15 mouse cellular contexts compared by ENCODE assay signal in genomic region chr12:75515301-75515906, GRCm38 (mm10).
DNase-seq lines count a peak whose midpoint lies in the region; ATAC-seq and TF ChIP-seq lines count a peak whose summit lies in the region.
"Had no signal": no experiment of that assay in that cellular context is flagged by ENCODE, and none has a peak within 500 bp of the region (broad histone marks: within the 10 kb centered on the region; RNA-seq: fewer than 3 reads in every experiment).

No protein-coding gene starts in this region.

- TF ChIP-seq EP300 in MEL (IDR thresholded peaks at IDR 0.05; ENCODE audit: low read depth in 1 of 2, low read length in 2 of 2): no peak

- no peak for TF ChIP-seq POLR2A in MEL (IDR thresholded peaks at IDR 0.05; ENCODE audit: control insufficient read depth in 1 of 2, insufficient read depth in 1 of 2, low read depth in 1 of 2, low read length in 2 of 2, poor library complexity in 1 of 2)

- no peak overlapping the region for H3K4me3 ChIP-seq in heart, embryonic 16.5 days (ENCODE audit: low read length)
- H3K4me3 ChIP-seq in MEL (ENCODE audit: control insufficient read depth in 1 of 2, insufficient read depth in 1 of 2, low read depth in 2 of 2, low read length in 2 of 2): peak overlapping the region in 1 of 2 experiments; percentile 21; a peak in 1 of 4 replicates
- H3K4me3 ChIP-seq in liver, embryonic 13.5 days (replicated peaks): 0 out of 2 replicates have a peak overlapping the region, but pooled peaks have one; percentile 9
- H3K4me3 ChIP-seq: limb, embryonic 13.5 days had no signal

- no peak overlapping the region for H3K27ac ChIP-seq in heart, embryonic 16.5 days (ENCODE audit: low read length)
- H3K27ac ChIP-seq in MEL (ENCODE audit: control insufficient read depth, low read depth, low read length): no peak overlapping the region
- H3K27ac ChIP-seq in liver, embryonic 13.5 days: 0 out of 2 replicates have a peak overlapping the region, but pooled peaks have one; percentile 36
- H3K27ac ChIP-seq: kidney, postnatal 0 days; limb, embryonic 13.5 days had no signal

- 45% methylated on average over 10 of the region's 10 CpGs for WGBS in heart, embryonic 16.5 days
- 65% methylated on average over 10 of the region's 10 CpGs for WGBS in liver, embryonic 13.5 days (ENCODE audit: insufficient replicate concordance)

- TF ChIP-seq CTCF in MEL (IDR thresholded peaks at IDR 0.05 in 2 of 3, conservative IDR thresholded peaks at IDR 0.05 in 1 of 3; ENCODE audit: control insufficient read depth in 1 of 3, insufficient read depth in 1 of 3, low read depth in 2 of 3, low read length in 3 of 3, poor library complexity in 1 of 3, severe bottlenecking in 1 of 3): no peak

- peaks cover 23% of the 10 kb centered on the region for H3K4me1 ChIP-seq in heart, embryonic 16.5 days (ENCODE audit: control insufficient read depth, insufficient read depth, low read length)
- H3K4me1 ChIP-seq in MEL (ENCODE audit: control insufficient read depth in 1 of 2, insufficient read depth in 2 of 2, low read length in 2 of 2): peaks cover 14 to 25% of the 10 kb centered on the region in 2 experiments
- peaks cover 36% of the 10 kb centered on the region for H3K4me1 ChIP-seq in liver, embryonic 13.5 days (replicated peaks)

- H3K36me3 ChIP-seq in heart, embryonic 16.5 days (ENCODE audit: control insufficient read depth, insufficient read depth): peaks cover 2% of the 10 kb centered on the region; the same call in 1 of the 2 replicates
- peaks cover 8 to 15% of the 10 kb centered on the region in 2 experiments for H3K36me3 ChIP-seq in MEL (ENCODE audit: control insufficient read depth in 1 of 2, insufficient read depth in 2 of 2, low read length in 2 of 2)
- peaks cover 7% of the 10 kb centered on the region; the same call in 1 of the 2 replicates for H3K36me3 ChIP-seq in liver, embryonic 13.5 days

- H3K4me2 ChIP-seq in heart, embryonic 16.5 days (ENCODE audit: low read depth, low read length): peak overlapping the region; percentile 35
- peak overlapping the region; percentile 28 for H3K4me2 ChIP-seq in liver, embryonic 13.5 days
- H3K4me2 ChIP-seq: limb, embryonic 13.5 days had no signal

- peaks cover 13% of the 10 kb centered on the region for H3K79me2 ChIP-seq in MEL (ENCODE audit: control insufficient read depth, insufficient read depth, low read length, poor library complexity)

- H3K9me3 ChIP-seq in heart, embryonic 16.5 days (replicated peaks; ENCODE audit: control insufficient read depth, low read length): no peaks in the 10 kb centered on the region
- H3K9me3 ChIP-seq in MEL (replicated peaks; ENCODE audit: insufficient read depth, low read length): no peaks in the 10 kb centered on the region
- H3K9me3 ChIP-seq in liver, embryonic 13.5 days (replicated peaks): no peaks in the 10 kb centered on the region
- H3K9me3 ChIP-seq: limb, embryonic 13.5 days had no signal

- no peaks in the 10 kb centered on the region for H3K27me3 ChIP-seq in heart, embryonic 16.5 days (ENCODE audit: control insufficient read depth, insufficient read depth, low read length)
- H3K27me3 ChIP-seq in MEL (ENCODE audit: control insufficient read depth in 1 of 2, insufficient read depth in 2 of 2, low read length in 2 of 2): no peaks in the 10 kb centered on the region
- no peaks in the 10 kb centered on the region for H3K27me3 ChIP-seq in liver, embryonic 13.5 days
- H3K27me3 ChIP-seq: limb, embryonic 13.5 days had no signal

- no peak for ATAC-seq in heart, embryonic 16.5 days (replicated peaks; ENCODE audit: extremely low read depth, insufficient read depth, low FRiP score)
- peak; percentile 36; the same call in 1 of the 2 replicates for ATAC-seq in liver, embryonic 13.5 days (ENCODE audit: low read depth)
- ATAC-seq: CD4-positive, CD25-positive, alpha-beta regulatory T cell, adult 4 months had no signal

- 0 out of 2 replicates have a peak overlapping the region, but pooled peaks have one; percentile 3 for H3K9ac ChIP-seq in heart, embryonic 16.5 days (ENCODE audit: low read length)
- no peak overlapping the region for H3K9ac ChIP-seq in MEL (ENCODE audit: control insufficient read depth, low read depth, low read length, poor library complexity, severe bottlenecking)
- H3K9ac ChIP-seq in liver, embryonic 13.5 days: no peak overlapping the region
- H3K9ac ChIP-seq: limb, embryonic 13.5 days had no signal

- DNase-seq in heart, postnatal 10 days: no peak
- DNase-seq in MEL (ENCODE audit: low read depth, low spot score): no peak
- DNase-seq in c-Kit-positive CD71-positive TER-119-negative erythroid progenitor cells, embryonic 14.5 days (ENCODE audit: low read depth): peak; percentile 20
- no peak for DNase-seq in liver, embryonic 13.5 days
- DNase-seq in adrenal gland, postnatal 36 days: no peak
- DNase-seq in layer of hippocampus, postnatal 10 days (ENCODE audit: low spot score in 2 of 2): no peak
- DNase-seq: cerebellum, postnatal 10 days; gastrocnemius, postnatal 36 days; lung, postnatal 4 days; right cerebral cortex, postnatal 4 days; thymus, postnatal 25 days had no signal

- intact Hi-C loops in heart, postnatal 10 days (cut with DNase I): no loop called here

- no peak for TF ChIP-seq RAD21 in MEL (IDR thresholded peaks at IDR 0.05; ENCODE audit: low read depth, low read length)

TF ChIP-seq in MEL, 35 proteins besides CTCF, POLR2A, EP300 and RAD21:
- TF ChIP-seq MXI1 (IDR thresholded peaks at IDR 0.05; ENCODE audit: low read depth, low read length) (no peak), GATA1 (IDR thresholded peaks at IDR 0.05; ENCODE audit: low read depth, low read length) (peak; percentile 33; the same call in 1 of the 2 replicates), MAX (IDR thresholded peaks at IDR 0.05; ENCODE audit: low read length) (no peak), ETS1 (IDR thresholded peaks at IDR 0.05; ENCODE audit: low read depth, low read length) (peak; percentile 30; the same call in 1 of the 2 replicates), ZC3H11A (IDR thresholded peaks at IDR 0.05; ENCODE audit: low read depth, low read length) (0 out of 2 replicates have a peak, but pooled peaks have one; percentile 2)
TF ChIP-seq in MEL: peak in this region for 3.
